Mouse (Mus musculus) kidney, embryonic 15.5 days (tissue): ENCODE results near the gene Fam189a2. TPM values are rescaled to one million over a fixed set of nuclear protein-coding genes. Genes with fewer than 3 reads are reported as not detected.
A peak's percentile ranks its signal among the peaks of the same experiment; 100 is the strongest.

Source experiments
- ATAC-seq: fragments of 200-750 bp; cut with Nextera tagmentation; replicated peaks from 2 replicates; pipeline ENCODE4 v1.8.0; 2017; ENCODE audit warnings: moderate TSS enrichment; ENCODE audit not compliant: low FRiP score
- H3K27ac ChIP-seq: fragments of 300-500 bp; sonication (generic); 2 replicates; pipeline ENCODE4 v1.5.1; 2015; ENCODE audit warnings: mild to moderate bottlenecking, inconsistent platforms
- H3K27me3 ChIP-seq: fragments of 300-500 bp; sonication (generic); 2 replicates; pipeline ENCODE4 v1.6.1; 2015; ENCODE audit warnings: inconsistent platforms
- H3K36me3 ChIP-seq: fragments of 300-500 bp; sonication (generic); 2 replicates; pipeline ENCODE4 v1.6.1; 2015; ENCODE audit warnings: inconsistent platforms
- H3K4me1 ChIP-seq: fragments of 300-500 bp; sonication (generic); 2 replicates; pipeline ENCODE4 v1.6.1; 2015; ENCODE audit warnings: inconsistent platforms
- H3K4me2 ChIP-seq: fragments of 300-500 bp; sonication (generic); 2 replicates; pipeline ENCODE4 v1.6.1; 2015; ENCODE audit warnings: moderate library complexity, mild to moderate bottlenecking, inconsistent platforms
- H3K4me3 ChIP-seq: fragments of 300-500 bp; sonication (generic); replicated peaks from 2 replicates; pipeline ENCODE4 v1.5.1; 2015; ENCODE audit warnings: mild to moderate bottlenecking, inconsistent platforms
- H3K9ac ChIP-seq: fragments of 300-500 bp; sonication (generic); 2 replicates; pipeline ENCODE4 v1.6.1; 2015; ENCODE audit warnings: mild to moderate bottlenecking, inconsistent platforms
- H3K9me3 ChIP-seq: fragments of 300-500 bp; sonication (generic); replicated peaks from 2 replicates; pipeline ENCODE4 v1.6.1; 2016; ENCODE audit warnings: inconsistent platforms
- WGBS: fragments of 180-500 bp; shearing (Covaris S2); methylation state at CpG from one replicate; pipeline ENCODE4 v1.1.7; 2015; ENCODE audit warnings: mixed read lengths; 5-methylcytosine and 5-hydroxymethylcytosine counted together
- polyA plus RNA-seq: library from polyadenylated mRNA; unstranded; fragments of >200 nt; fragmentation: Nextera tagmentation; extraction: Ambion mirVana; gene quantifications from 2 replicates; pipeline ENCODE4 v1.2.1, GENCODE M21; 2015

Fam189a2 gene
- polyA plus RNA-seq, 1 experiment from 2014 or later = 1.5 TPM

GRCm38 (mm10) chr19:23955461-23955860, 75.4 kb downstream of the Fam189a2 start:
- Histone ChIP-seq H3K4me2 (no peak overlapping the region), H3K4me1 (peaks cover 12% of the 10 kb centered on the region), H3K9me3 (no peaks in the 10 kb centered on the region), H3K36me3 (no peaks in the 10 kb centered on the region), H3K4me3 (no peak overlapping the region), H3K27ac (no peak overlapping the region), H3K27me3 (no peaks in the 10 kb centered on the region), H3K9ac (no peak overlapping the region)
- WGBS = 89% methylated on average over 8 of the region's 8 CpGs
- no peak for ATAC-seq

GRCm38 (mm10) chr19:23948301-23949000, 82.4 kb downstream of the Fam189a2 start:
- no peaks in the 10 kb centered on the region for H3K27me3 ChIP-seq
- no peak overlapping the region for H3K4me3 ChIP-seq
- H3K4me2 ChIP-seq = no peak overlapping the region
- H3K9ac ChIP-seq = no peak overlapping the region
- WGBS = 45% methylated on average over 12 of the region's 12 CpGs
- H3K4me1 ChIP-seq = peaks cover 6% of the 10 kb centered on the region; the same call in 1 of the 2 replicates
- ATAC-seq = peak; percentile 40; the same call in 1 of the 2 replicates
- no peaks in the 10 kb centered on the region for H3K9me3 ChIP-seq
- H3K27ac ChIP-seq = no peak overlapping the region
- no peaks in the 10 kb centered on the region for H3K36me3 ChIP-seq

GRCm38 (mm10) chr19:23947871-23948270, 82.9 kb downstream of the Fam189a2 start:
- H3K4me3 ChIP-seq = no peak overlapping the region
- H3K27ac ChIP-seq = no peak overlapping the region
- no peak for ATAC-seq
- H3K9me3 ChIP-seq = no peaks in the 10 kb centered on the region
- H3K36me3 ChIP-seq = no peaks in the 10 kb centered on the region
- WGBS = 71% methylated on average over 4 of the region's 4 CpGs
- H3K4me1 ChIP-seq = peaks cover 6% of the 10 kb centered on the region; the same call in 1 of the 2 replicates
- H3K4me2 ChIP-seq = no peak overlapping the region
- no peaks in the 10 kb centered on the region for H3K27me3 ChIP-seq
- H3K9ac ChIP-seq = no peak overlapping the region

- no peaks in the 10 kb centered on the region for H3K36me3 ChIP-seq
- no peak overlapping the region for H3K4me2 ChIP-seq
- no peak overlapping the region for H3K9ac ChIP-seq
- WGBS = 90% methylated on average over 4 of the region's 4 CpGs
- H3K4me3 ChIP-seq = no peak overlapping the region
- H3K4me1 ChIP-seq = peaks cover 6% of the 10 kb centered on the region; the same call in 1 of the 2 replicates
- H3K27me3 ChIP-seq = no peaks in the 10 kb centered on the region
- no peaks in the 10 kb centered on the region for H3K9me3 ChIP-seq
- no peak overlapping the region for H3K27ac ChIP-seq
- ATAC-seq = no peak
Observed at GRCm38 (mm10) chr19:23946751-23947150, 84.1 kb downstream of the Fam189a2 start.

- ATAC-seq = no peak
- peaks cover 6% of the 10 kb centered on the region; the same call in 1 of the 2 replicates for H3K4me1 ChIP-seq
- no peaks in the 10 kb centered on the region for H3K36me3 ChIP-seq
- H3K4me3 ChIP-seq = no peak overlapping the region
- 85% methylated on average over 6 of the region's 6 CpGs for WGBS
- H3K4me2 ChIP-seq = no peak overlapping the region
- H3K9ac ChIP-seq = no peak overlapping the region
- H3K27ac ChIP-seq = no peak overlapping the region
- H3K27me3 ChIP-seq = no peaks in the 10 kb centered on the region
- H3K9me3 ChIP-seq = no peaks in the 10 kb centered on the region
Observed at GRCm38 (mm10) chr19:23946026-23946685, 84.7 kb downstream of the Fam189a2 start.

- Histone ChIP-seq H3K36me3 (no peaks in the 10 kb centered on the region), H3K9me3 (no peaks in the 10 kb centered on the region), H3K4me1 (no peaks in the 10 kb centered on the region), H3K27me3 (no peaks in the 10 kb centered on the region), H3K4me2 (no peak overlapping the region), H3K27ac (no peak overlapping the region), H3K9ac (no peak overlapping the region), H3K4me3 (no peak overlapping the region)
- ATAC-seq = no peak
- 83% methylated on average over 7 of the region's 7 CpGs for WGBS
Observed at GRCm38 (mm10) chr19:23942886-23943285, 87.9 kb downstream of the Fam189a2 start.

- 79% methylated on average over 12 of the region's 12 CpGs for WGBS
- H3K4me2 ChIP-seq = no peak overlapping the region
- H3K27me3 ChIP-seq = no peaks in the 10 kb centered on the region
- no peak for ATAC-seq
- no peaks in the 10 kb centered on the region for H3K36me3 ChIP-seq
- no peak overlapping the region for H3K9ac ChIP-seq
- no peak overlapping the region for H3K27ac ChIP-seq
- no peaks in the 10 kb centered on the region for H3K9me3 ChIP-seq
- no peaks in the 10 kb centered on the region for H3K4me1 ChIP-seq
- no peak overlapping the region for H3K4me3 ChIP-seq
Observed at GRCm38 (mm10) chr19:23941422-23941949, 89.3 kb downstream of the Fam189a2 start.

- Histone ChIP-seq H3K27me3 (no peaks in the 10 kb centered on the region), H3K9me3 (peaks cover 4% of the 10 kb centered on the region; the same call in 1 of the 2 replicates), H3K27ac (no peak overlapping the region), H3K4me3 (no peak overlapping the region), H3K36me3 (no peaks in the 10 kb centered on the region), H3K4me2 (no peak overlapping the region), H3K9ac (no peak overlapping the region), H3K4me1 (no peaks in the 10 kb centered on the region)
- no peak for ATAC-seq
- WGBS = 79% methylated on average over 5 of the region's 5 CpGs
Observed at GRCm38 (mm10) chr19:23930826-23931225, 100.0 kb downstream of the Fam189a2 start.

GRCm38 (mm10) chr19:23925541-23925940, 105.3 kb downstream of the Fam189a2 start:
- no peak overlapping the region for H3K27ac ChIP-seq
- H3K4me3 ChIP-seq = no peak overlapping the region
- no peaks in the 10 kb centered on the region for H3K9me3 ChIP-seq
- H3K36me3 ChIP-seq = no peaks in the 10 kb centered on the region
- H3K9ac ChIP-seq = no peak overlapping the region
- no peaks in the 10 kb centered on the region for H3K27me3 ChIP-seq
- H3K4me2 ChIP-seq = no peak overlapping the region
- no peaks in the 10 kb centered on the region for H3K4me1 ChIP-seq
- ATAC-seq = no peak
- WGBS = 91% methylated on average over 5 of the region's 5 CpGs

- 64% methylated on average over 9 of the region's 9 CpGs for WGBS
- no peak for ATAC-seq
- H3K9me3 ChIP-seq = no peaks in the 10 kb centered on the region
- no peaks in the 10 kb centered on the region for H3K4me1 ChIP-seq
- no peak overlapping the region for H3K27ac ChIP-seq
- H3K4me3 ChIP-seq = no peak overlapping the region
- H3K4me2 ChIP-seq = no peak overlapping the region
- no peaks in the 10 kb centered on the region for H3K27me3 ChIP-seq
- H3K9ac ChIP-seq = no peak overlapping the region
- no peaks in the 10 kb centered on the region for H3K36me3 ChIP-seq
Observed at GRCm38 (mm10) chr19:23924791-23925190, 106.0 kb downstream of the Fam189a2 start.

GRCm38 (mm10) chr19:23924057-23924456, 106.8 kb downstream of the Fam189a2 start:
- H3K27ac ChIP-seq = no peak overlapping the region
- no peak overlapping the region for H3K4me2 ChIP-seq
- no peaks in the 10 kb centered on the region for H3K4me1 ChIP-seq
- H3K36me3 ChIP-seq = no peaks in the 10 kb centered on the region
- H3K9ac ChIP-seq = no peak overlapping the region
- no peak for ATAC-seq
- WGBS = 78% methylated on average over 6 of the region's 6 CpGs
- H3K27me3 ChIP-seq = no peaks in the 10 kb centered on the region
- H3K4me3 ChIP-seq = no peak overlapping the region
- H3K9me3 ChIP-seq = no peaks in the 10 kb centered on the region
